Mouse (Mus musculus): ENCODE data around the gene Cplx1.

DNA sequence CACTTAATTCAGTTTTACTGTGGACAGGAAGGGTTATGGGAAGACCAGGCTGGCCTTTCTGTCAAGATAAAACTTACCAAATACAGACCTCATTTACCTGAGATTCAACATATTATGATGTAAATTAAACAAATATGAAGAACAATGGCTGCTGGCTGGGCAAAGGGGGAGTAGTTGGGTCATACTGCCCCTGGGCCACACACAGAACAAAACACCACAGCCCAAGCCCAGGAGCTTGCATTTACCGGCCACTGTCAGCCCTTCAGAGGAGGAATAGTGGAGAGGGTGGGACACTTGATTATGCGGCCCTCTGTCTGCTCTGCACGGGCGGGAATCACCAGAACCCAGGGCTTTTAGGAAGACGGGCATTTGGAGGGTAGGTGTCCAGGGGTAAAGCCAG, 30.9 kb downstream of the Cplx1 start:
- TF ChIP-seq CTCF (IDR thresholded peaks at IDR 0.05; ENCODE audit: borderline replicate concordance, insufficient read depth, low read depth, low read length): no peak
- TF ChIP-seq POLR2A (IDR thresholded peaks at IDR 0.05; ENCODE audit: borderline replicate concordance, insufficient read depth, low read length): no peak

Data from cerebellum, adult 2 months (tissue).